8 mouse cellular contexts compared by ENCODE assay signal in genomic region chr11:5060756-5061412, GRCm38 (mm10). TPM values are rescaled to one million over a fixed set of nuclear protein-coding genes. Genes with fewer than 3 reads are reported as not detected.
DNase-seq lines count a peak whose midpoint lies in the region; ATAC-seq and TF ChIP-seq lines count a peak whose summit lies in the region.

No protein-coding gene starts in this region.

- peak overlapping the region; percentile 43 for H3K4me3 ChIP-seq in heart, embryonic 11.5 days (ENCODE audit: low read depth, low read length)
- H3K4me3 ChIP-seq in cortical plate, adult 2 months (ENCODE audit: insufficient read depth, low read length) = 0 out of 2 replicates have a peak overlapping the region, but pooled peaks have one; percentile 5
- peak overlapping the region; percentile 45 for H3K4me3 ChIP-seq in heart, embryonic 15.5 days
- peak overlapping the region; percentile 54 for H3K4me3 ChIP-seq in midbrain, embryonic 10.5 days

- H3K4me2 ChIP-seq in heart, embryonic 11.5 days = peak overlapping the region; percentile 67
- H3K4me2 ChIP-seq in heart, embryonic 15.5 days = peak overlapping the region; percentile 83

- 55% methylated on average over 25 of the region's 28 CpGs for WGBS in heart, embryonic 11.5 days (ENCODE audit: insufficient replicate concordance)
- 61% methylated on average over 28 of the region's 28 CpGs for whole genome bisulfite sequencing in heart, embryonic 15.5 days
- WGBS in midbrain, embryonic 10.5 days = 45% methylated on average over 28 of the region's 28 CpGs

- intact Hi-C loops in heart, postnatal 36 days (cut with DNase I) = no loop called here

- H3K9me3 ChIP-seq in heart, embryonic 11.5 days (replicated peaks; ENCODE audit: control insufficient read depth, low read length) = no peaks in the 10 kb centered on the region
- no peaks in the 10 kb centered on the region for H3K9me3 ChIP-seq in heart, embryonic 15.5 days (replicated peaks)
- no peaks in the 10 kb centered on the region for H3K9me3 ChIP-seq in midbrain, embryonic 10.5 days (replicated peaks)

- no peak for DNase-seq in heart, postnatal 36 days
- DNase-seq in midbrain, embryonic 10.5 days (ENCODE audit: low spot score) = peak; percentile 53
- DNase-seq in right cerebral cortex, postnatal 14 days = no peak
- DNase-seq in Muller cell, postnatal 12 days (ENCODE audit: inconsistent ontology term) = no peak
- no peak for DNase-seq in spleen, adult 18-20 months

- peaks cover 43% of the 10 kb centered on the region for H3K4me1 ChIP-seq in heart, embryonic 11.5 days (ENCODE audit: control insufficient read depth, insufficient read depth, low read length)
- H3K4me1 ChIP-seq in cortical plate, adult 2 months (ENCODE audit: control insufficient read depth, insufficient read depth, low read length) = no peaks in the 10 kb centered on the region; the same call in 1 of the 2 replicates
- H3K4me1 ChIP-seq in heart, embryonic 15.5 days (replicated peaks) = peaks cover 66% of the 10 kb centered on the region
- H3K4me1 ChIP-seq in midbrain, embryonic 10.5 days = peaks cover 93% of the 10 kb centered on the region

- H3K36me3 ChIP-seq in heart, embryonic 11.5 days (ENCODE audit: control insufficient read depth, insufficient read depth, low read length) = no peaks in the 10 kb centered on the region
- no peaks in the 10 kb centered on the region for H3K36me3 ChIP-seq in heart, embryonic 15.5 days
- H3K36me3 ChIP-seq in midbrain, embryonic 10.5 days = peaks cover 5% of the 10 kb centered on the region; the same call in 1 of the 2 replicates

- H3K27me3 ChIP-seq in heart, embryonic 11.5 days (ENCODE audit: control insufficient read depth, insufficient read depth, low read length) = peaks cover 83% of the 10 kb centered on the region
- peaks cover 74% of the 10 kb centered on the region for H3K27me3 ChIP-seq in heart, embryonic 15.5 days
- H3K27me3 ChIP-seq in midbrain, embryonic 10.5 days (ENCODE audit: low read depth, poor library complexity, severe bottlenecking) = peaks cover 92% of the 10 kb centered on the region

- no peak overlapping the region for H3K27ac ChIP-seq in heart, embryonic 11.5 days (ENCODE audit: low read depth, low read length)
- H3K27ac ChIP-seq in cortical plate, adult 2 months (ENCODE audit: insufficient read depth, low read length) = peak overlapping the region; percentile 46
- no peak overlapping the region for H3K27ac ChIP-seq in heart, embryonic 15.5 days
- H3K27ac ChIP-seq in midbrain, embryonic 10.5 days (replicated peaks) = peak overlapping the region; percentile 74; the same call in 1 of the 2 replicates

- H3K9ac ChIP-seq in heart, embryonic 11.5 days (ENCODE audit: low read depth, low read length) = peak overlapping the region; percentile 31; the same call in 1 of the 2 replicates
- peak overlapping the region; percentile 32; the same call in 1 of the 2 replicates for H3K9ac ChIP-seq in heart, embryonic 15.5 days

- 0 out of 2 replicates have a peak, but pooled peaks have one; percentile 12 for TF ChIP-seq POLR2A in cortical plate, adult 2 months (IDR thresholded peaks at IDR 0.05; ENCODE audit: extremely low read depth, insufficient read depth, low read length)

- no peak for ATAC-seq in heart, embryonic 11.5 days (replicated peaks; ENCODE audit: insufficient number of reproducible peaks, low FRiP score, low TSS enrichment)
- no peak for ATAC-seq in heart, embryonic 15.5 days (replicated peaks; ENCODE audit: insufficient number of reproducible peaks, insufficient read depth, low FRiP score, low read depth)

- no peak for TF ChIP-seq CTCF in cortical plate, adult 2 months (IDR thresholded peaks at IDR 0.05; ENCODE audit: extremely low read depth, insufficient read depth, low read length)

RNA-seq across cellular contexts. Expression of gene Rasl10a, which starts 3.0 kb away (rescaled TPM):
- polyA plus RNA-seq in heart, embryonic 11.5 days (2014; fragmentation: Nextera tagmentation; extraction: Ambion mirVana) = 0.92 and 1.1 TPM in 2 replicates
- total RNA-seq in heart, postnatal 36 days (2021) = 1 to 10 TPM; 5.1 to 9.5 TPM
- polyA plus RNA-seq in cortical plate, adult 2 months (2012; rRNA removed) = 83.2 and 86.6 TPM in 2 replicates
- 0.96 and 1.1 TPM in 2 replicates for polyA plus RNA-seq in heart, embryonic 15.5 days (2015; fragmentation: Nextera tagmentation; extraction: Ambion mirVana)
- 0.44 and 1.2 TPM in 2 replicates for polyA plus RNA-seq in midbrain, embryonic 10.5 days (2016; fragmentation: Nextera tagmentation; extraction: Ambion mirVana)

RNA-seq across cellular contexts. Expression of gene Gas2l1, which starts 4.2 kb away (rescaled TPM):
- 23.2 and 26.3 TPM in 2 replicates for polyA plus RNA-seq in heart, embryonic 11.5 days (2014; fragmentation: Nextera tagmentation; extraction: Ambion mirVana)
- total RNA-seq in heart, postnatal 36 days (2021) = 10 to 100 TPM; 17.5 to 18.7 TPM
- polyA plus RNA-seq in cortical plate, adult 2 months (2012; rRNA removed) = 91.6 and 98.8 TPM in 2 replicates
- polyA plus RNA-seq in heart, embryonic 15.5 days (2015; fragmentation: Nextera tagmentation; extraction: Ambion mirVana) = 19.4 and 28.2 TPM in 2 replicates
- 22.0 and 23.6 TPM in 2 replicates for polyA plus RNA-seq in midbrain, embryonic 10.5 days (2016; fragmentation: Nextera tagmentation; extraction: Ambion mirVana)

RNA-seq across cellular contexts. Expression of gene Rhbdd3, which starts 37.8 kb away (rescaled TPM):
- 23.5 and 25.7 TPM in 2 replicates for polyA plus RNA-seq in heart, embryonic 11.5 days (2014; fragmentation: Nextera tagmentation; extraction: Ambion mirVana)
- 10 to 100 TPM; 21.0 to 28.1 TPM for total RNA-seq in heart, postnatal 36 days (2021)
- 32.3 and 34.4 TPM in 2 replicates for polyA plus RNA-seq in cortical plate, adult 2 months (2012; rRNA removed)
- 26.2 and 30.9 TPM in 2 replicates for polyA plus RNA-seq in heart, embryonic 15.5 days (2015; fragmentation: Nextera tagmentation; extraction: Ambion mirVana)
- 33.0 and 33.6 TPM in 2 replicates for polyA plus RNA-seq in midbrain, embryonic 10.5 days (2016; fragmentation: Nextera tagmentation; extraction: Ambion mirVana)

RNA-seq across cellular contexts. Expression of gene Ewsr1, which starts 38.2 kb away (rescaled TPM):
- polyA plus RNA-seq in heart, embryonic 11.5 days (2014; fragmentation: Nextera tagmentation; extraction: Ambion mirVana) = 255 and 322 TPM in 2 replicates
- total RNA-seq in heart, postnatal 36 days (2021) = 10 to 100 TPM; 85.9 to 93.8 TPM
- 345 and 350 TPM in 2 replicates for polyA plus RNA-seq in cortical plate, adult 2 months (2012; rRNA removed)
- 359 and 482 TPM in 2 replicates for polyA plus RNA-seq in heart, embryonic 15.5 days (2015; fragmentation: Nextera tagmentation; extraction: Ambion mirVana)
- polyA plus RNA-seq in midbrain, embryonic 10.5 days (2016; fragmentation: Nextera tagmentation; extraction: Ambion mirVana) = 903 and 985 TPM in 2 replicates

Comparison
In these comparisons a context has a peak if more than half of its experiments do, and no peak if none do; other contexts are left out.
1. H3K27ac ChIP-seq: peak in cortical plate, adult 2 months (single experiment) and midbrain, embryonic 10.5 days (single experiment); none in heart, embryonic 11.5 days (single experiment) and heart, embryonic 15.5 days (single experiment).
2. RNA of gene Rasl10a, which starts 3.0 kb away (polyA plus RNA-seq): 83.2 to 86.6 TPM in cortical plate, adult 2 months; 0.92 to 1.1 TPM in heart, embryonic 11.5 days, 0.96 to 1.1 TPM in heart, embryonic 15.5 days and 0.44 to 1.2 TPM in midbrain, embryonic 10.5 days; every median in the first group is over 10 times any median in the second.
3. Peak in every context shown above with its lines, with median percentiles within 50 percentile points of each other: H3K4me3 ChIP-seq.